Mouse (Mus musculus) erythroblast, embryonic 14.5 days (primary cell): Measurements from ENCODE around the gene Wdr63.

Source experiments
- GATA1 ChIP-seq: IDR thresholded peaks from 2 replicates; pipeline ENCODE4 v1.6.1; 2012; ENCODE audit warnings: low read length, inconsistent platforms, mixed read lengths
- TAL1 ChIP-seq: IDR thresholded peaks from 3 replicates; pipeline ENCODE4 v1.6.1; 2012; ENCODE audit warnings: low read length, inconsistent platforms, mixed read lengths

- TF ChIP-seq TAL1 (no peak), GATA1 (no peak)
Measured at GRCm38 (mm10) chr3:146117997-146118457, 10.1 kb upstream of the Wdr63 start.
